Comparison of ENCODE assay signal across 13 mouse cellular contexts in the genomic region with DNA sequence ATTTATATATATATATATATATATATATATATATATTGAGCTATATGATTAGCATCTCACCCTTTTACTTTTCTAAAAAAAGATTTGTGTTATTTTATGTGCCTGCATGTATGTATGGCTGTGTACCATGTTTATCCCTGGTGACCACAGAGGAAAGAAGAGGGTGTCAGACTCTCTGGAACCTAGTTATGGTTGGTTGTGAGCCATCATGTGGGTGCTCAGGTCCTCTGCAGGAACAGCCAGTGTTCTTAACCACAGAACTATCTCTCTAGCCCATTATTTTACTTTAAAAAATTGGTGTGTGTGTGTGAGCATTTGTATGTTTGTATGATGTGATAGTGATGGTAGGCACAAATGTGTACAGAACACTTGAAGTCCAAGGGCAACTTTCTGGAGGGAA.
"Had no signal": no experiment of that assay in that cellular context is flagged by ENCODE, and none has a peak within 500 bp of the region (broad histone marks: within the 10 kb centered on the region; RNA-seq: fewer than 3 reads in every experiment).

No protein-coding gene starts in this region.

- H3K4me3 ChIP-seq: midbrain, embryonic 10.5 days; midbrain, embryonic 12.5 days; midbrain, embryonic 15.5 days; neural tube, embryonic 12.5 days had no signal

- H3K9me3 ChIP-seq: megakaryocyte, embryonic 14.5 days; midbrain, embryonic 12.5 days; midbrain, embryonic 15.5 days; neural tube, embryonic 12.5 days had no signal

- H3K27me3 ChIP-seq: megakaryocyte, embryonic 14.5 days; midbrain, embryonic 12.5 days; midbrain, embryonic 15.5 days; neural tube, embryonic 12.5 days had no signal

- ATAC-seq: midbrain, embryonic 15.5 days had no signal

- H3K27ac ChIP-seq: midbrain, embryonic 10.5 days; midbrain, embryonic 12.5 days; midbrain, embryonic 15.5 days; neural tube, embryonic 12.5 days had no signal

- H3K36me3 ChIP-seq: midbrain, embryonic 12.5 days; midbrain, embryonic 15.5 days; neural tube, embryonic 12.5 days had no signal

- H3K4me1 ChIP-seq: midbrain, embryonic 10.5 days; midbrain, embryonic 12.5 days; neural tube, embryonic 12.5 days had no signal

- H3K9ac ChIP-seq: lung, embryonic 14.5 days; midbrain, embryonic 12.5 days; midbrain, embryonic 15.5 days; neural tube, embryonic 12.5 days had no signal

- H3K4me2 ChIP-seq: lung, embryonic 14.5 days; midbrain, embryonic 12.5 days; midbrain, embryonic 15.5 days; neural tube, embryonic 12.5 days had no signal

- DNase-seq: lung, adult 18-20 months; lung, embryonic 14.5 days; lung, postnatal 10 days; lung, postnatal 4 days; right cerebral cortex, postnatal 14 days; thymus, adult 18-20 months; thymus, postnatal 14 days; thymus, postnatal 36 days had no signal
